Mouse (Mus musculus) limb, embryonic 12.5 days (tissue): Measurements from ENCODE around the gene Psmb5. TPM values are rescaled to one million over a fixed set of nuclear protein-coding genes. Genes with fewer than 3 reads are reported as not detected.

Experiments used
- ATAC-seq: fragments of 200-750 bp; cut with Nextera tagmentation; 2 replicates; pipeline ENCODE4 v1.8.0; 2017; ENCODE audit warnings: low read depth, moderate TSS enrichment; ENCODE audit not compliant: insufficient number of reproducible peaks, insufficient read depth, low FRiP score, low TSS enrichment
- H3K27ac ChIP-seq: fragments of 300-500 bp; sonication (generic); 2 replicates; pipeline ENCODE4 v1.5.1; 2016; ENCODE audit warnings: mild to moderate bottlenecking, moderate library complexity
- H3K27me3 ChIP-seq: fragments of 300-500 bp; sonication (generic); 2 replicates; pipeline ENCODE4 v1.6.1; 2016; ENCODE audit warnings: mild to moderate bottlenecking, moderate library complexity
- H3K36me3 ChIP-seq: fragments of 300-500 bp; sonication (generic); 2 replicates; pipeline ENCODE4 v1.6.1; 2016; ENCODE audit warnings: mild to moderate bottlenecking, moderate library complexity
- H3K4me1 ChIP-seq: fragments of 300-500 bp; sonication (generic); replicated peaks from 2 replicates; pipeline ENCODE4 v1.6.1; 2016
- H3K4me2 ChIP-seq: fragments of 300-500 bp; sonication (generic); 2 replicates; pipeline ENCODE4 v1.6.1; 2016; ENCODE audit warnings: mild to moderate bottlenecking, moderate library complexity
- H3K4me3 ChIP-seq: fragments of 300-500 bp; sonication (generic); replicated peaks from 2 replicates; pipeline ENCODE4 v1.5.1; 2016; ENCODE audit warnings: mild to moderate bottlenecking
- H3K9ac ChIP-seq: fragments of 300-500 bp; sonication (generic); replicated peaks from 2 replicates; pipeline ENCODE4 v1.6.1; 2016; ENCODE audit warnings: mild to moderate bottlenecking, moderate library complexity
- H3K9me3 ChIP-seq: fragments of 300-500 bp; sonication (generic); 2 replicates; pipeline ENCODE4 v1.6.1; 2016; ENCODE audit warnings: mild to moderate bottlenecking, moderate library complexity
- WGBS: fragments of 180-500 bp; shearing (Covaris S2); methylation state at CpG from one replicate; pipeline ENCODE4 v1.1.7; 2016; 5-methylcytosine and 5-hydroxymethylcytosine counted together
- polyA plus RNA-seq: library from polyadenylated mRNA; unstranded; fragments of >200 nt; fragmentation: Nextera tagmentation; extraction: Ambion mirVana; gene quantifications from 2 replicates; pipeline ENCODE4 v1.2.1, GENCODE M21; 2016

The Psmb5 gene
- polyA plus RNA-seq = 410 and 432 TPM in 2 replicates

GRCm38 (mm10) chr14:54617897-54618365 is at the start of gene Psmb5:
Gene Psmb5 (minus strand): TSS chr14:54618022.
- peak within 1 kb of the TSS; percentile 83 for H3K4me3 ChIP-seq
- H3K4me1 ChIP-seq = peaks cover 12% of the 10 kb centered on the region
- H3K9ac ChIP-seq = peak within 1 kb of the TSS; percentile 89
- H3K27ac ChIP-seq = peak within 1 kb of the TSS; percentile 86
- H3K36me3 ChIP-seq = peaks cover 31% of the 10 kb centered on the region
- under 1% methylated on average over 25 of the region's 25 CpGs for WGBS
- H3K9me3 ChIP-seq = no peaks in the 10 kb centered on the region
- peak within 1 kb of the TSS; percentile 68 for H3K4me2 ChIP-seq
- H3K27me3 ChIP-seq = no peaks in the 10 kb centered on the region
- ATAC-seq = peak; percentile 81; the same call in 1 of the 2 replicates

DNA sequence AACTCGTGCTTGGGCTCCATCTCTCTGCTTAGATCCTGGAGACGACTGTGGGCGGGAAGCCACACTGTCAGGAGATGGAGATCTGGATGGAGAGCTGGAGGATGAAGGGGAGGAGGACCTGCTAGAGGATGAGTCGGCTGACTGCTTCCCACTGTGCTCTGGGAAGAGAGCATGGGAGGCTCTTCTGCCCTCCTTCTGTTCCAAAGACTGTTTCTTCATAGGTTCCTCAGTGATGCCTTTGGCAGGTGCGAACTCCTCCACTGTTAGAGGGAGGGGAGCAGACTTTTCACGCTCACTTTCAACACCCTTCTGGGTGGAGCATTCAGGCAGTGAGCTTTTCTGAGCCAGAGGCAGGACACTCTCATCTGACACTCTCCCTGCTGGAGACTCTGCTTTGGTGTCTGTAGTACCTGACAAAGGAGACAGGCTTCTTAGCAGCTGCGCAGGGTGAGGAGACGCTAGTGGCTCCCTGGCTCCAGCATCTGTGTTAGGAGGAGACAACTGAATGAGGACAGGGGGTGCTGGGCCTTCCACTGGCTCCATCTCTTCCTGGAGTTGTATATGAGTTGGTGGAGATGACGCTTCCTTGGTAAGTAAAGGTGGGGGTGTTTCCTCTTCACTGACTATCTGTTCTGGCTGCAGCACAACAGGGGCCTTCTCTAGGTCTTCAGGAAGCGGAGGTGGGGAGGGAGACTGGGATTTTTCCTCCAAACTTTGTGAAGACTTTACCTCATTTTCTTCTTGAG is 46.8 kb upstream of the Psmb5 start:
- H3K4me2 ChIP-seq = no peak overlapping the region
- H3K4me1 ChIP-seq = no peaks in the 10 kb centered on the region
- no peak for ATAC-seq
- H3K9me3 ChIP-seq = no peaks in the 10 kb centered on the region
- no peak overlapping the region for H3K9ac ChIP-seq
- whole genome bisulfite sequencing = 89% methylated on average over 10 of the region's 10 CpGs
- no peaks in the 10 kb centered on the region for H3K27me3 ChIP-seq
- H3K27ac ChIP-seq = no peak overlapping the region
- no peak overlapping the region for H3K4me3 ChIP-seq
- peaks cover 98% of the 10 kb centered on the region for H3K36me3 ChIP-seq

- Histone ChIP-seq H3K9me3 (no peaks in the 10 kb centered on the region), H3K4me1 (no peaks in the 10 kb centered on the region), H3K9ac (no peak overlapping the region), H3K36me3 (peaks cover 100% of the 10 kb centered on the region), H3K4me3 (no peak overlapping the region), H3K27me3 (no peaks in the 10 kb centered on the region), H3K4me2 (no peak overlapping the region), H3K27ac (no peak overlapping the region)
- ATAC-seq = no peak
- 86% methylated on average over 2 of the region's 2 CpGs for WGBS
Observed at GRCm38 (mm10) chr14:54660009-54660408, 42.2 kb upstream of the Psmb5 start.

DNA sequence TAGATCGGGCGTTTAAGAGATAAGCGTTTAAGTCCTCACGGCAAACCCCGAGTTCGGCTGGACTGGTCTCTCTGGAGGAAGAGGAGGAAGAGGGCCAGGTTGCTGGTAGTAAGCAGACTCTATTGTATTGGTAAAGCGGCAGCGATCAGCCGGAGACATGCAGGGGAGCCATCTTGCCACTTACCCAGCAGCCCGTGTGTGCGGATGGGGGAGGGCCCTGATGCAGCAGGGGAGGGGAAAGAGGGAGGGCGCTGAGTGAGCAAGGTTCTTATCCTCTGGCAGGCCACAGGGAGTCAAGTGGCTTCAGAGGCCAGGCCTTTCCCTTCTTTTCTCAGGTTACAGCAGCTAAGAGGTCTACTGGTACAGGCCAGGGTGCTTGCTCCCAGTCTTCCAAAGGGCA is 35.7 kb upstream of the Psmb5 start:
- Histone ChIP-seq H3K9ac (peak overlapping the region; percentile 89), H3K4me1 (peaks cover 39% of the 10 kb centered on the region), H3K27me3 (no peaks in the 10 kb centered on the region), H3K4me2 (peak overlapping the region; percentile 76), H3K9me3 (no peaks in the 10 kb centered on the region), H3K27ac (peak overlapping the region; percentile 86), H3K36me3 (peaks cover 69% of the 10 kb centered on the region), H3K4me3 (peak overlapping the region; percentile 64)
- ATAC-seq = peak; percentile 78
- WGBS = 2% methylated on average over 12 of the region's 12 CpGs

GRCm38 (mm10) chr14:54652787-54653186 is 35.0 kb upstream of the Psmb5 start:
- peak overlapping the region; percentile 86 for H3K27ac ChIP-seq
- no peak for ATAC-seq
- 0% methylated on average over 7 of the region's 7 CpGs for WGBS

GRCm38 (mm10) chr14:54651556-54651955 is 33.7 kb upstream of the Psmb5 start:
- H3K9ac ChIP-seq = no peak overlapping the region
- WGBS = 81% methylated on average over 4 of the region's 4 CpGs

More at GRCm38 (mm10) chr14:54652787-54653186, 35.0 kb upstream of the Psmb5 start:
- Histone ChIP-seq H3K9ac (peak overlapping the region; percentile 89), H3K27me3 (no peaks in the 10 kb centered on the region), H3K4me3 (peak overlapping the region; percentile 64), H3K4me2 (peak overlapping the region; percentile 76), H3K4me1 (peaks cover 39% of the 10 kb centered on the region), H3K36me3 (peaks cover 69% of the 10 kb centered on the region), H3K9me3 (no peaks in the 10 kb centered on the region)

DNA sequence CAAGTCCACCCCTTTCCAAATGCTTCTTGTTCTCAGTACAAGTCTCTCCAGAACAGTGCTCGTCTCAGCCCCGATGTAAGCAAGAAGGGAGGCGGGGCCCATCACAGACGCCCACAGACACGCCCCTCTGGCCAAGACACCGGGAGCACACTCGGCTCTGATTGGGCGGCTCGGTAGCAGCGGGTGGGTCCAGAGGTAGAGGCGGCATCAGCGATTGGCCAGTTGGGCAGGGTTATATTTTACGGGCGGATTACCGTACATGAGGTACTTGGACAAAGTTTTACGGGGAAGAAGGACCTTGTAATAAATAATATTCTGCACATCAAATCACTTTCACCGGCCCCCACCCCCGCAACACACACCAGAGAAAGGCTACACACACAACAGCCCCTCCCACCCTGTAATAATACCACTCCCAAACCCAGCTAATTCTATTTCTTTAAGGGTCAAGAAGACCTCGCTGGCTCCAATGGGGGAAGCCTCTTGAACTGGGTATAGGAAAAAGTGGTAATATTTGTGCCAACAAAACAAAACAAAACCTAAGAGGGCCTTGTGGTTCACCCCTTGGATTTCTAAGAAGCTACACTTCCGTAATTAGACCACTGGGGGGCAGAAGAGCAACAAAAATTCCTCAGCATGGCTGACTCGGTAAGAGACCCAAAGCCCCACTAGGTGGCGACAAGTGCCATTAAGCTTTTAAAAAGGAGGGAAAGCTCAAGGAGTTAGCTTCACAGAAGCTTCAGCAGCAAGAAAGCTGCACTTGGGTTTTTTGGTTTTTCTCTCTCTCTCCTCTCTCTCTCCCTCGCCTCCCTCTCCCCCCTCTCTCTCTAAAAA is 33.0 kb upstream of the Psmb5 start:
- Histone ChIP-seq H3K27me3 (no peaks in the 10 kb centered on the region), H3K9me3 (no peaks in the 10 kb centered on the region), H3K27ac (peak overlapping the region; percentile 41; the same call in 1 of the 2 replicates), H3K9ac (no peak overlapping the region), H3K36me3 (peaks cover 69% of the 10 kb centered on the region), H3K4me2 (0 out of 2 replicates have a peak overlapping the region, but pooled peaks have one; percentile 76), H3K4me1 (peaks cover 39% of the 10 kb centered on the region), H3K4me3 (0 out of 2 replicates have a peak overlapping the region, but pooled peaks have one; percentile 2)
- 65% methylated on average over 23 of the region's 23 CpGs for WGBS
- ATAC-seq = no peak

More at GRCm38 (mm10) chr14:54651556-54651955, 33.7 kb upstream of the Psmb5 start:
- no peaks in the 10 kb centered on the region for H3K9me3 ChIP-seq
- no peaks in the 10 kb centered on the region for H3K27me3 ChIP-seq
- 0 out of 2 replicates have a peak overlapping the region, but pooled peaks have one; percentile 2 for H3K4me3 ChIP-seq
- H3K4me2 ChIP-seq = peak overlapping the region; percentile 76
- H3K4me1 ChIP-seq = peaks cover 39% of the 10 kb centered on the region
- no peak for ATAC-seq
- peak overlapping the region; percentile 41 for H3K27ac ChIP-seq
- peaks cover 69% of the 10 kb centered on the region for H3K36me3 ChIP-seq

DNA sequence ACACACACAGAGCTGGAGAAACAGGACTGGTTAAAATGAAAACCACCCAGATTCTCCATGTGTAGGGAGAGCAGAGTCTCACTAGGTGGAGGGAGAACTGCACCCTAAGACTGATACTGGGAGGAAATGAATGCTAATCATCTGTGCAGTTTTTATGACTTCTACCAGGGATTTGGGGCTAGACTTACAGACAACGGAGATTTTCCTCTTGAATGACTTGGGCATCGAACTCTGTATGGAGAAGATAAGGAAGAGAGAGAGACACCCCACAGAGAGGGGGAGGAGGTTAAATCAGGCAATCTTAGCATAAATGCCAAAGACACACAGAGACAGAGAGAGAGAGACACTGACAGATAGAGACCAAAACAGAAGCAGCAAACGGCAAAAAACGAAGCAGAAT is 30.1 kb upstream of the Psmb5 start:
- Histone ChIP-seq H3K9me3 (no peaks in the 10 kb centered on the region), H3K27ac (no peak overlapping the region), H3K4me1 (peaks cover 33% of the 10 kb centered on the region), H3K4me3 (no peak overlapping the region), H3K27me3 (no peaks in the 10 kb centered on the region), H3K9ac (no peak overlapping the region), H3K4me2 (no peak overlapping the region), H3K36me3 (peaks cover 85% of the 10 kb centered on the region)
- 87% methylated on average over 4 of the region's 4 CpGs for WGBS
- no peak for ATAC-seq

- WGBS = 97% methylated on average over 8 of the region's 8 CpGs
- Histone ChIP-seq H3K4me3 (no peak overlapping the region), H3K4me1 (peaks cover 26% of the 10 kb centered on the region), H3K27ac (no peak overlapping the region), H3K27me3 (no peaks in the 10 kb centered on the region), H3K36me3 (peaks cover 93% of the 10 kb centered on the region), H3K4me2 (no peak overlapping the region), H3K9me3 (no peaks in the 10 kb centered on the region), H3K9ac (no peak overlapping the region)
- ATAC-seq = no peak
Observed at GRCm38 (mm10) chr14:54646898-54647636, 29.2 kb upstream of the Psmb5 start.

GRCm38 (mm10) chr14:54646455-54646854 is 28.6 kb upstream of the Psmb5 start:
- peaks cover 20% of the 10 kb centered on the region for H3K4me1 ChIP-seq
- ATAC-seq = no peak
- peaks cover 90% of the 10 kb centered on the region for H3K36me3 ChIP-seq
- no peak overlapping the region for H3K4me3 ChIP-seq
- no peaks in the 10 kb centered on the region for H3K27me3 ChIP-seq
- no peak overlapping the region for H3K27ac ChIP-seq
- H3K9ac ChIP-seq = no peak overlapping the region
- 93% methylated on average over 17 of the region's 17 CpGs for WGBS
- no peak overlapping the region for H3K4me2 ChIP-seq
- H3K9me3 ChIP-seq = no peaks in the 10 kb centered on the region
